Mouse (Mus musculus): ENCODE measurements around the gene Tcf12. TPM values are rescaled to one million over a fixed set of nuclear protein-coding genes. Genes with fewer than 3 reads are reported as not detected.
A peak's percentile ranks its signal among the peaks of the same experiment; 100 is the strongest.

Tcf12 gene
- 47.6 and 48.4 TPM in 2 replicates for polyA plus RNA-seq (2015; fragmentation: Nextera tagmentation; extraction: Ambion mirVana)

- peak within 1 kb of the TSS; percentile 98 for H3K4me3 ChIP-seq (replicated peaks)
- no peaks in the 10 kb centered on the region for H3K4me1 ChIP-seq
- no peaks in the 10 kb centered on the region for H3K36me3 ChIP-seq
- 1% methylated on average over 87 of the region's 88 CpGs for WGBS
- H3K27ac ChIP-seq = peak within 1 kb of the TSS; percentile 97
- peak; percentile 85 for ATAC-seq (ENCODE audit: insufficient read depth, low FRiP score, low read depth)
- no peaks in the 10 kb centered on the region for H3K27me3 ChIP-seq (replicated peaks)
- H3K9ac ChIP-seq = peak within 1 kb of the TSS; percentile 76
- H3K4me2 ChIP-seq = peak within 1 kb of the TSS; percentile 85
- no peaks in the 10 kb centered on the region for H3K9me3 ChIP-seq
Observed at GRCm38 (mm10) chr9:72111622-72112550, at the start of gene Tcf12. Gene Tcf12 (minus strand): TSS chr9:72111871.

DNA sequence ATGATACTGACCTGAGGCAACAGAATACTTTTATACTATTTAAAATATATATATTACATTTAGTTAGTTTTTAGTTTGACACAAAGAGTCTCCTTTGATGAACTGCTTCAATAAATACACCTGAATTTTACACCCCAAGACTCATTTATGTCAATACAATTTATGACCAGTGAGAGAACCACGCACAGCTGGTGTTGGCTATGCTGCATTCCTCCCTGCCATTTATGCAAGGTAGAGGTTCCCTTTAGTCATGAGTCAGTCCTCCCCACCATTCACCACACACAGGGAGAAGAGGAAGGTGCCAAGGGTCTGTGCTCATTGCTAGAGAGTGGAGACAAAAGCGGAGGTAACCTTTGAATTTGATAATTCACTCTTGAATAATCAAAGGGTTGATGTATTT is 46.7 kb upstream of the Tcf12 start:
- Histone ChIP-seq H3K4me2 (no peak overlapping the region), H3K9me3 (no peaks in the 10 kb centered on the region), H3K36me3 (no peaks in the 10 kb centered on the region), H3K27me3 (replicated peaks) (no peaks in the 10 kb centered on the region), H3K27ac (no peak overlapping the region), H3K4me3 (replicated peaks) (no peak overlapping the region), H3K4me1 (peaks cover 7% of the 10 kb centered on the region; the same call in 1 of the 2 replicates), H3K9ac (no peak overlapping the region)
- WGBS = 67% methylated on average over 2 of the region's 2 CpGs
- no peak for ATAC-seq (ENCODE audit: insufficient read depth, low FRiP score, low read depth)

DNA sequence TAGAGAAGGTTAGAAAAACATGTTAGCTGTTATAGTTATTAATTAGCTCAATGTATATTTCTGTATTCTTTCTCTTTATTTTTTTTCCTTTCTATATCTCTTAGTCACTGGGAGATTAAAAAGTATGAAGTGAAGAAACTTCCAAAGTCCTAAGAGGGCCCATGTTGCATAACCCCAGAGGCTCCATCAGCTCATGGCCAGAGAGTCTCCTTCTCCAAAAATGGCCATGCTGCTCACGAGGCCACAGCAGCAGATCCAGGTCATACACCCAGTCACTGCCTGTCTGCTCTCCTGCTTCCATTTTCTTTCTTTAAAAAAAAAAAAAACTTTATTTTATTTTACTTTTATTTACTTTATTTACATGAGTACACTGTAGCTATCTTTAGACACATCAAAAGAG is 45.4 kb upstream of the Tcf12 start:
- Histone ChIP-seq H3K4me1 (peaks cover 7% of the 10 kb centered on the region; the same call in 1 of the 2 replicates), H3K27me3 (replicated peaks) (no peaks in the 10 kb centered on the region), H3K9me3 (no peaks in the 10 kb centered on the region), H3K4me3 (replicated peaks) (no peak overlapping the region), H3K4me2 (no peak overlapping the region), H3K36me3 (no peaks in the 10 kb centered on the region), H3K9ac (no peak overlapping the region), H3K27ac (no peak overlapping the region)
- 82% methylated on average over 1 of the region's 1 CpGs for WGBS
- no peak for ATAC-seq (ENCODE audit: insufficient read depth, low FRiP score, low read depth)

DNA sequence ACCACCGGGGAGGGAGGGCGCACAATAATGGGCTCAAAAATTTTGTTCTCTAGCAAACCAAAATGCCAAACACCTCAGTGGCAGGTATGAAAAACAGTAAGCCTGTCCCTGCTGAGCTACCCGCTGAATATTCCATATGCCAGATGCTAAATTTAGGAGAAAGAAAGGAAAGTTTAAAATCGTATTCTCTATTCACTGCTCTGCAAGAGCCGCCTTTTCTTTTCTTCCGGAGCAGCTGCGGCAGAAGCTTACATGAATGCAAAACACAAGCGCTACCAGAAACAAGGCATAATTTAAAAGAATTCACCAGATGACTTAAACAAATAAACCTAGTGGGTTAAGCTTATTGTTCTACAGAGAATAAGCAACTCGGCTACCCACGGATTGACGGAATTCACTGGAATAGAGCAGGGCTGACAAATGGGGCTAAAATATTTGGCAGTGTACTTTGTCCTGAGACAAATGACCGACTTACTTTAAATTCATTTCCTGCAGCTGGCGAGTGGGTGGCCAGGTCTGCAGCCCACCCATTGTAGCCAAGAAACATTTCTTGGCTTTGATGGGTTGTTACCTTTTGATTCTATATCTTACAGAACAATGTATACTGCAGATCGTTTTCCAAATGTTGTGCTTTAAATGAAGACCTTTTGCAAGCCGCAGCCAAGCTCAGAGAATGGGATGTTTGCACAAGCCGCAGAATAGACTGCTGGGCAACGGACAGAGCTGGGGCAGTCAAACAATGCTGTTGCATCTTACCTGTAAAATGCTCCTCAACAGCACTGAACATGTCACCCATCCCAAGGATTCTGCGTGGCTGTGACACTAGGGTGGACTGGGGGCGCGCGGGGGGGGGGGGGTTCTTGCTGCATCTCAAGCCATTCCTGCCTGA is 43.8 kb upstream of the Tcf12 start:
- no peak overlapping the region for H3K9ac ChIP-seq
- no peak for ATAC-seq (ENCODE audit: insufficient read depth, low FRiP score, low read depth)
- H3K4me3 ChIP-seq (replicated peaks) = peak overlapping the region; percentile 17
- H3K36me3 ChIP-seq = no peaks in the 10 kb centered on the region
- peak overlapping the region; percentile 51 for H3K4me2 ChIP-seq
- no peaks in the 10 kb centered on the region for H3K27me3 ChIP-seq (replicated peaks)
- H3K9me3 ChIP-seq = no peaks in the 10 kb centered on the region
- peaks cover 7% of the 10 kb centered on the region; the same call in 1 of the 2 replicates for H3K4me1 ChIP-seq
- 15% methylated on average over 21 of the region's 21 CpGs for WGBS
- no peak overlapping the region for H3K27ac ChIP-seq

GRCm38 (mm10) chr9:72144148-72144547 is 32.5 kb upstream of the Tcf12 start:
- no peak overlapping the region for H3K4me2 ChIP-seq
- no peak overlapping the region for H3K9ac ChIP-seq
- ATAC-seq (ENCODE audit: insufficient read depth, low FRiP score, low read depth) = no peak
- H3K27me3 ChIP-seq (replicated peaks) = no peaks in the 10 kb centered on the region
- WGBS = 63% methylated on average over 5 of the region's 5 CpGs
- no peaks in the 10 kb centered on the region for H3K9me3 ChIP-seq
- no peaks in the 10 kb centered on the region for H3K4me1 ChIP-seq
- no peak overlapping the region for H3K27ac ChIP-seq
- H3K36me3 ChIP-seq = no peaks in the 10 kb centered on the region
- H3K4me3 ChIP-seq (replicated peaks) = no peak overlapping the region

DNA sequence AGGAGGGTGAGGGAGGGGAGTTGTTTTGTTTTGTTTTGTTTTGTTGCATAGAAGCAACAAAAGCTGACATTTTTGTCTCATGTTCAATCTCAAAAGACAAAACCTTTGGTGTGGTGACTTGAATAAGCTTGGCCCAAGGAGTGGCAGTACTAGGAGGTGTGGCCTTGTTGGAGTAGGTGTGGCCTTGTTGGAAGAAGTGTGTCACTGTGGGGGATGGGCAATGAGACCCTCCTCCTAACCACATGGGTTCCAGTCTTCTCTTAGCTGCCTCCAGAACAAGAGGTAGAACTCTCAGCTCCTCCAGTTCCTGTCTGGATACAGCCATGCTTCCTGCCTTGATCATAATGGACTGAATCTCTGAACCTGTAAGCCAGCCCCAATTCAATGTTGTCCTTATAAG is 26.2 kb upstream of the Tcf12 start:
- Histone ChIP-seq H3K9me3 (no peaks in the 10 kb centered on the region), H3K27ac (no peak overlapping the region), H3K36me3 (no peaks in the 10 kb centered on the region), H3K4me1 (0 out of 2 replicates have a peak, but pooled peaks cover 3% of the 10 kb centered on the region), H3K4me3 (replicated peaks) (no peak overlapping the region), H3K27me3 (replicated peaks) (no peaks in the 10 kb centered on the region), H3K4me2 (no peak overlapping the region), H3K9ac (no peak overlapping the region)
- no peak for ATAC-seq (ENCODE audit: insufficient read depth, low FRiP score, low read depth)

DNA sequence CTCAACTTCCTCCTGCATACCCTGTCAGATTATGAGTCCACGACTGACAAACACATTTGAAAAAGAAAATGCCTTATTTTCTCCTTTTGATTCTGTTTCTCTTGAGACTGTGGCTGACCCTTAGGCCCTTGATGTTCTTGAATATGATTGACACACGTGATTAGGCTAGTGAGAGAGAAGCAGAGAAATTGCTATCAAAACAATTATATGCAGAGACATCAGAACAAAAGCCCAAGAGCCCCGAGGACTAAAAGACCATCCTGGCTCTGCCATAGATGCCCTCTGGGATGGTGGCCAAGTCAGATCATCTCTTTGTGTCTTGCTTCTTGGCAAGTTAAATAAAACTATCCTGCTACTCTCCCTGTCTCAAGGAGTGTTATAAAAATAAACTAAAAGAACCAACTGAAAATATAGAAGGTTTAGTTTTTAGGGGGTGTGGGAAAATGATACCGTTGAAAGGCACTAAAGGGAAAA is 22.1 kb upstream of the Tcf12 start:
- WGBS = 49% methylated on average over 4 of the region's 4 CpGs
- H3K4me3 ChIP-seq (replicated peaks) = peak overlapping the region; percentile 64
- 0 out of 2 replicates have a peak, but pooled peaks cover 3% of the 10 kb centered on the region for H3K4me1 ChIP-seq
- no peaks in the 10 kb centered on the region for H3K27me3 ChIP-seq (replicated peaks)
- ATAC-seq (ENCODE audit: insufficient read depth, low FRiP score, low read depth) = no peak
- H3K27ac ChIP-seq = peak overlapping the region; percentile 94
- peak overlapping the region; percentile 90 for H3K4me2 ChIP-seq
- no peak overlapping the region; the same call in 1 of the 2 replicates for H3K9ac ChIP-seq
- H3K9me3 ChIP-seq = no peaks in the 10 kb centered on the region
- H3K36me3 ChIP-seq = no peaks in the 10 kb centered on the region

GRCm38 (mm10) chr9:72133089-72133771 is 21.6 kb upstream of the Tcf12 start:
- H3K9me3 ChIP-seq = no peaks in the 10 kb centered on the region
- H3K9ac ChIP-seq = peak overlapping the region; percentile 50
- H3K4me2 ChIP-seq = peak overlapping the region; percentile 90
- WGBS = 2% methylated on average over 56 of the region's 56 CpGs
- peak; percentile 91 for ATAC-seq (ENCODE audit: insufficient read depth, low FRiP score, low read depth)
- peak overlapping the region; percentile 94 for H3K27ac ChIP-seq
- 0 out of 2 replicates have a peak, but pooled peaks cover 3% of the 10 kb centered on the region for H3K4me1 ChIP-seq
- peak overlapping the region; percentile 64 for H3K4me3 ChIP-seq (replicated peaks)
- no peaks in the 10 kb centered on the region for H3K27me3 ChIP-seq (replicated peaks)
- H3K36me3 ChIP-seq = no peaks in the 10 kb centered on the region

DNA sequence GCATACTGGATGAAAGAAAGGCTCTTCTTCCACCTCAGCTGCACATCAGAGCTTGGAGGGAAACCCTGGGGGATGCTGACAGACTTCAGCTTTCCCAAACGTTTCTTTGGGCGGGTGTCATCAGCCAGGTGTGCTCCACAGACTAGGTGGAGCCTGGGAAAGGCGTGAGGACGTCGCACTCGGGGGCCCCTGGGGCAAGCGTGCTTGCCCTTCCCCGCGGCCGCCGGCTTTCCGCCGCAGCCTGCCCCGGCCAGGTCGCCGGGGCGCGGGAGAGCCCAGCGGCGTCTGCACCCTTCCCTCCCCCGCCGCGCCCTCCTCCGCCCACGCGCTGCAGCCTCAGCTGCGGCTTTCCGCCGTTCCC is 21.0 kb upstream of the Tcf12 start:
- H3K9ac ChIP-seq = peak overlapping the region; percentile 50
- no peak for ATAC-seq (ENCODE audit: insufficient read depth, low FRiP score, low read depth)
- H3K27ac ChIP-seq = peak overlapping the region; percentile 94
- H3K36me3 ChIP-seq = no peaks in the 10 kb centered on the region
- H3K4me1 ChIP-seq = 0 out of 2 replicates have a peak, but pooled peaks cover 3% of the 10 kb centered on the region
- WGBS = under 1% methylated on average over 28 of the region's 29 CpGs
- H3K4me3 ChIP-seq (replicated peaks) = peak overlapping the region; percentile 64
- no peaks in the 10 kb centered on the region for H3K27me3 ChIP-seq (replicated peaks)
- H3K4me2 ChIP-seq = peak overlapping the region; percentile 90
- H3K9me3 ChIP-seq = no peaks in the 10 kb centered on the region

DNA sequence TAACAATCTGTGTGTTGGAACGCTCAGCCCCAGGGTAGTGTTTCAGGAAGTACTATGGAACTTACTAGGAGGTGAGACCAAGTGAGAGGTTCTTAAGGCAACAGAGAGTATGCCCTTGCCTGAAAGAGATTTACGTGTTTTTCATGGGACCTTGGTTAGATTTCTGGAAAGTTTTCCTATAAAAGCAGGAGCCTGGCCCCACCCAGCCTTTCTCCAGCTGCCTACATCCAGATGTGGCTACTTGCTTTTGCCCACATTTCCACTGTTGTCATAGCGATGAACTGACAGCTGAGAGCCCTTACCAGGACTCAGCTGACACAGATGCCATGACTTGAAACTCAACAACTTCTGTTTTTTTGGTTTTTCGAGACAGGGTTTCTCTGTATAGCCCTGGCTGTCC is 18.2 kb upstream of the Tcf12 start:
- Histone ChIP-seq H3K4me2 (no peak overlapping the region), H3K4me1 (0 out of 2 replicates have a peak, but pooled peaks cover 3% of the 10 kb centered on the region), H3K4me3 (replicated peaks) (no peak overlapping the region), H3K27ac (no peak overlapping the region), H3K36me3 (no peaks in the 10 kb centered on the region), H3K9ac (no peak overlapping the region), H3K27me3 (replicated peaks) (no peaks in the 10 kb centered on the region), H3K9me3 (no peaks in the 10 kb centered on the region)
- no peak for ATAC-seq (ENCODE audit: insufficient read depth, low FRiP score, low read depth)
- 83% methylated on average over 4 of the region's 4 CpGs for WGBS

GRCm38 (mm10) chr9:72125442-72125841 is 13.8 kb upstream of the Tcf12 start:
- ATAC-seq (ENCODE audit: insufficient read depth, low FRiP score, low read depth) = no peak
- 89% methylated on average over 1 of the region's 1 CpGs for WGBS

More at GRCm38 (mm10) chr9:72125442-72125841, 13.8 kb upstream of the Tcf12 start:
- Histone ChIP-seq H3K4me1 (no peaks in the 10 kb centered on the region), H3K27ac (no peak overlapping the region), H3K9ac (no peak overlapping the region), H3K9me3 (no peaks in the 10 kb centered on the region), H3K4me3 (replicated peaks) (no peak overlapping the region), H3K4me2 (no peak overlapping the region), H3K27me3 (replicated peaks) (no peaks in the 10 kb centered on the region), H3K36me3 (no peaks in the 10 kb centered on the region)
